Mouse (Mus musculus) induced T-regulatory cell, adult 2 months (primary cell): ENCODE measurements at regions not wholly inside any gene's neighbourhood (a gene's known extent, or its start where the extent isn't known, plus 50 kb on each side); places are given as distances from the start of the nearest gene placed in this dataset.

ENCODE experiments used
- DNase-seq: peaks from one replicate; pipeline ENCODE4 v3.0.0-alpha.2; 2012; ENCODE audit warnings: low read depth

GRCm38 (mm10) chr13:70303953-70304525 lies 333.4 kb downstream of the Ice1 start:
- no peak for DNase-seq

GRCm38 (mm10) chr13:70310516-70310915 lies 326.9 kb downstream of the Ice1 start:
- DNase-seq: no peak

GRCm38 (mm10) chr13:70311226-70312055 lies 326.0 kb downstream of the Ice1 start:
- no peak for DNase-seq

GRCm38 (mm10) chr13:70313205-70313604 lies 324.2 kb downstream of the Ice1 start:
- DNase-seq: no peak

- no peak for DNase-seq
Measured at GRCm38 (mm10) chr13:70323537-70323936, 313.9 kb downstream of the Ice1 start.

- DNase-seq: no peak
Measured at GRCm38 (mm10) chr13:70336069-70336468, 301.4 kb downstream of the Ice1 start.

- no peak for DNase-seq
Measured at GRCm38 (mm10) chr13:70340437-70340836, 297.0 kb downstream of the Ice1 start.

GRCm38 (mm10) chr13:70343191-70343734 lies 294.2 kb downstream of the Ice1 start:
- DNase-seq: no peak

GRCm38 (mm10) chr13:70343911-70344310 lies 293.5 kb downstream of the Ice1 start:
- no peak for DNase-seq

- DNase-seq: no peak
Measured at GRCm38 (mm10) chr13:70344311-70344710, 293.1 kb downstream of the Ice1 start.

GRCm38 (mm10) chr13:70348456-70348855 lies 289.0 kb downstream of the Ice1 start:
- DNase-seq: no peak

- no peak for DNase-seq
Measured at GRCm38 (mm10) chr13:70348965-70349364, 288.5 kb downstream of the Ice1 start.

- DNase-seq: no peak
Measured at GRCm38 (mm10) chr13:70369647-70370046, 267.8 kb downstream of the Ice1 start.

- DNase-seq: no peak
Measured at GRCm38 (mm10) chr13:70380772-70381171, 256.7 kb downstream of the Ice1 start.

GRCm38 (mm10) chr13:70385292-70385691 lies 252.1 kb downstream of the Ice1 start:
- no peak for DNase-seq

- DNase-seq: no peak
Measured at GRCm38 (mm10) chr13:70412788-70413187, 224.6 kb downstream of the Ice1 start.

- no peak for DNase-seq
Measured at GRCm38 (mm10) chr13:70418156-70418555, 219.3 kb downstream of the Ice1 start.

GRCm38 (mm10) chr13:70439419-70439818 lies 198.0 kb downstream of the Ice1 start:
- DNase-seq: no peak

GRCm38 (mm10) chr13:70446940-70447339 lies 190.5 kb downstream of the Ice1 start:
- no peak for DNase-seq

- no peak for DNase-seq
Measured at GRCm38 (mm10) chr13:70454592-70455390, 182.6 kb downstream of the Ice1 start.

- DNase-seq: no peak
Measured at GRCm38 (mm10) chr13:70458406-70458805, 179.0 kb downstream of the Ice1 start.

- no peak for DNase-seq
Measured at GRCm38 (mm10) chr13:70464996-70465395, 172.4 kb downstream of the Ice1 start.

- DNase-seq: no peak
Measured at GRCm38 (mm10) chr13:70474746-70475145, 162.7 kb downstream of the Ice1 start.
